Mouse (Mus musculus) megakaryocyte, adult 5-6 weeks (primary cell): ENCODE measurements around the gene D630045J12Rik. TPM values are rescaled to one million over a fixed set of nuclear protein-coding genes. Genes with fewer than 3 reads are reported as not detected.

Experiments used
- ATAC-seq: 2 replicates; pipeline ENCODE4 v1.8.0; 2016; ENCODE audit warnings: mild to moderate bottlenecking, inconsistent platforms; ENCODE audit not compliant: poor library complexity, severe bottlenecking
- total RNA-seq, 2 experiments: library from RNA; stranded (forward) in 1 of 2; stranded (reverse) in 1 of 2; fragments of 153-499, 151-499 nt in 1 of 2; fragments of 221-1000, 200-1000 nt in 1 of 2; gene quantifications; 2 replicates each; pipeline versions ENCODE4 v1.2.3 to v1.2.4; 2015 to 2017

Gene D630045J12Rik
- total RNA-seq, 2 experiments from 2014 or later: 0.04 to 0.42 TPM

- no peak for ATAC-seq
Observed at GRCm38 (mm10) chr6:38242833-38243232, 11.0 kb downstream of the D630045J12Rik start.

DNA sequence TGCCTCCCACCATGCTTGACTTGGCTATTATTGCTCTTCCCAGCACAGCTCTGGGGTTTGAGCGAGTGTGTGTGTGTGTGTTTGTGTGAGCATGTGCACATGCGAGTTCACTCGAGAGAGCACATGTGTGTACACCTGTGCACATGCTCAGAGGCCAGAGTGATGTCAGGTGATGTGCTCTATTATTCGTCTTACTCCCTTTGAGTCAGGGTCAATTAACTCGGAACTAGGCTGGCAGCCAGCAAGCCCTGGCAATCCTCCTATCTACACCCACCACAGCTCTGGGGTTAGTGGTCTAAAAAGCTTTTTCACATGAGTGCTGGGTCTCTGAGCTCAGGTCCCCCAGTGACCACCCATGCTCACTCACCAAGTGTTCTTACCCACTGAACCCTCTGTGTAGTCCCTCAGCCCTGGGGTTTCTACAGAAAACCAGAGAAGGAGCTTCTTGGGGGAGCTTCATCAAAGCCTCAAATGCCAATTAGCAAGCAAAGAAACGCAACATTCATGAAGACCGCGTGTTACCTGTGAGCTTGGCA is 11.4 kb downstream of the D630045J12Rik start:
- ATAC-seq: no peak

DNA sequence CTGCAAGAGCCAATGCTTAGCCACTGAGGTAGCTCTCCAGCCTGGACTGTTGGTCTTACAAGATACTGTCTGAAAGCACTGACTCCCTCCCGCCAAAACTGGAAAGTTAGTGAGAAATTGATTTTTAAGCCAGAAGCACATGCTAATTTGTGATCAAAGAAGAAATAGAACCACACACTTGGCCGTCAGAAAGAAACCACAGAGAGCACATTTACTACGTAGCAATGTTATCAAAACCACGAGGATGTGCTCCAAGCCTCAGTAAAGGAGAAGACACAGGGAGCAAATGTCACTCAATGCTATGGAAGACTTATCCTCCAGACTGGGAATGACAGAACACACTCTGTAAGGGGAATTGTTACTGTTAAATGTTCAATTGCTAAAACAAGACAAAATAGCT is 12.3 kb downstream of the D630045J12Rik start:
- no peak for ATAC-seq

GRCm38 (mm10) chr6:38240618-38241017 is 13.2 kb downstream of the D630045J12Rik start:
- no peak for ATAC-seq

- ATAC-seq: no peak
Observed at GRCm38 (mm10) chr6:38238382-38238781, 15.4 kb downstream of the D630045J12Rik start.

- no peak for ATAC-seq
Observed at GRCm38 (mm10) chr6:38235991-38236658, 17.7 kb downstream of the D630045J12Rik start.

- ATAC-seq: no peak
Observed at GRCm38 (mm10) chr6:38233803-38234202, 20.0 kb downstream of the D630045J12Rik start.

DNA sequence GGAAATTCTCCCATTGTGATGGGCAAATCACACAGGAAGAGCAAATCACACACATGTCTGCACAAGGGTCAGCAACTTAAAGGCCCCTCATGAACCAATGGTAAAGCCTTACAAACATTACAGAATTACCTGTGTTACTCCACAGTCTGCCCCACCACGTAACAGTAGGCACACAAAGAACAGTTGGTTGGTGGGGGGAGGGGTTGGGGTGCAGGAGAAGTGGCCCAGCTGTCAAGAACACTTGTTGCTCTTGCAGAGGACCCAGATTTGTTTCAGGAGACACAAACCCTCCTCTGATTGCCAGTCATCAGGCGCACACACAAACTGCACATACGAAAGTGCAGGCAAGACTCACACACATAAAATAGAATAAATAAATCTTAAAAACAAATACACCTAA is 20.9 kb downstream of the D630045J12Rik start:
- no peak for ATAC-seq

DNA sequence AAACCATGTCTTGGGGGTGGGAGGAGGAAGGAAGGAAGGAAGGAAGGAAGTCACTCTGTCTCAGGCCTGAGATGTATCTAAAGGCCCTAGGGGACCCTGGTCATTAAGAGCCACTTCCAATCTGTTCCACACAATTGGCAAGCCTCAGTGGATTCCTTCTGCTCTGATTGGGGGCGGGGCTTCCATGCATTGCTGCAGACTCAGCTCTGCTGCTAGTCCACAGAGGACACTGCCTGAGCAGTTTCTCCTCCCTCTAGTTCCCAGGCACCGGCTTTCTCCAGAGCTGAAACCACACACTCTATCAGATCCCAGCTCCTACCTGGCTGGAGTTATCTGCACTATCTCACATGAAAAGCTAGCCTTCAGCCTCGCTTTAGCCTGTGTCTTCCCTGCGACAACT is 21.8 kb downstream of the D630045J12Rik start:
- no peak for ATAC-seq

- ATAC-seq: no peak
Observed at GRCm38 (mm10) chr6:38224079-38224478, 29.7 kb downstream of the D630045J12Rik start.

- no peak for ATAC-seq
Observed at GRCm38 (mm10) chr6:38219261-38219660, 34.5 kb downstream of the D630045J12Rik start.

- ATAC-seq: no peak
Observed at GRCm38 (mm10) chr6:38215448-38216110, 38.2 kb downstream of the D630045J12Rik start.

DNA sequence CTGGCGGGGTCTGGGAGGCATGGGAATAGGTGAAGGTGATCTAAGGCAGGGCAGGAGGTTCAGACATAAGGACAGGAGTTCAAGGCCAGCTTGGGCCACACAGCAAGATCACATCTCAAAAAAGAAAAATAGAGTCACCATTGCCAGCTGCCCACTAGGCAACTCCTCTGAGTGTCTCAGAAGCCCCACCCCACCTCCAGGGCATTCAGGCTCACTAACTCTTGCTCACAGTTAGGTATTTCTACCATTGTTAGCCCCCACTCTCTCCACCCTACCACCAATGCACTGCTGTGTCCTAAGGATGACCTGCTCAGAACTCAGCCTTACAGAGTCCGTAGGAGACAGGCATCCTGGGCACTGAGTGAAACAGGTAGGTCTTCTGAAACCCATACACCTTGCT is 46.2 kb downstream of the D630045J12Rik start:
- ATAC-seq: no peak

GRCm38 (mm10) chr6:38206941-38207531 is 46.8 kb downstream of the D630045J12Rik start:
- no peak for ATAC-seq

DNA sequence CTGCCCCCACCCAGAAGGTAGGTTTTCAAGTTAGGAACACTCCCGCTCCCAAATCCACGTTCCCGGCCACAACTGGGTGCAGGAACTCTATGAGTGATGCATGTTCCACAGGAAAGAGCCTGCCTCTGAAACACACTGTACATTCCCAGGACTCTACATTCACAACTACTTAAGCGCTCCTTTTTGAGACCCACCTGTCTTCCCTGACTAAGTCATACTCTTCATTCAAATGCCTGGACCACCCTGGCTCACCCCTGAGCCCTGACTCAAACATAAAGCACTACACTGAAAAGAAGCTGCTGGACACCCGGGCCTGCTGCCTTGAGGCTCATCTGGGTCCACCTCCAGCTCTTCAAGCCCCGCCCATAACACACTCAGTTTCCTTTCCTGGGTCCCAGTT is 48.4 kb downstream of the D630045J12Rik start:
- ATAC-seq: no peak

DNA sequence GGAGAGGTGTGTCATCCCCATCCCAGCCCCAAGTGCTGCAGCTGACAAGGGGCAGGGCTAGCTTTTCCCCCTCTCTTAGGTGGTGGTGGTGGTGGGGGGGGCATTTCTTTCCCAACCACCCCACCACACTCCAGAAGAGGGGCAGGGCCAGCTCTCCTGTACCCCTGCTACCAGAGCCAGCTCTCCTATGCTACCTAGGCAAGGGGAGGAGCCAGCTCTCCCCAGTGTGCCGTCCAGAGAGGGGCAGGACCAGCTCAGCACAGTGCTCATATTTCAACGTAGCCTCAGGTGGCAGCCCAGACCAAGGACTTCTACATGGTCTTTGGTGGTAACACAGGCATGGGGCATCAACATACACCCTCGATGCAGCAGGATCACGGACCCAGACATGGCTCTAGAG is 50.0 kb downstream of the D630045J12Rik start:
- ATAC-seq: no peak

- no peak for ATAC-seq
Observed at GRCm38 (mm10) chr6:38202816-38203215, 51.0 kb downstream of the D630045J12Rik start.

DNA sequence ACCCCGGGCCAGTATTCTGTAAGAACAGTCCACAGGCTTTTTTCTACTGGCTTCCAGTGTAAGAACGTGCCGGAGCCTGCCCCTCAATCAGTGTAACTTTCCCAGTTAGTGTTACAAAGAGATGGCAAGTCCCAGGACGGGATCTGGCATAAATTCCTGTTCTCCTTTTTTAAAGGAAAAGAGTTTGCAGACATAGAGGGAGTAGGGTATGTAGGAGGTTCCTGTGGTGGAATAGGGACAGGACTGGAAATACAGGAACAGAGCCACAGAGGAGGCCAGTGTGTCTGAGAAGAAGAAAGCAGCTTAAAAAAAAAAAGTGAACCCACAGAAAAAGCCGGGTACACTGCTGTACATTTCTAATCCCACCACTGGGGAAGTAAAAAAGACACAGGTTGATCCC is 52.3 kb downstream of the D630045J12Rik start:
- ATAC-seq: no peak

- no peak for ATAC-seq
Observed at GRCm38 (mm10) chr6:38199599-38199998, 54.2 kb downstream of the D630045J12Rik start.

GRCm38 (mm10) chr6:38198727-38199126 is 55.1 kb downstream of the D630045J12Rik start:
- no peak for ATAC-seq

DNA sequence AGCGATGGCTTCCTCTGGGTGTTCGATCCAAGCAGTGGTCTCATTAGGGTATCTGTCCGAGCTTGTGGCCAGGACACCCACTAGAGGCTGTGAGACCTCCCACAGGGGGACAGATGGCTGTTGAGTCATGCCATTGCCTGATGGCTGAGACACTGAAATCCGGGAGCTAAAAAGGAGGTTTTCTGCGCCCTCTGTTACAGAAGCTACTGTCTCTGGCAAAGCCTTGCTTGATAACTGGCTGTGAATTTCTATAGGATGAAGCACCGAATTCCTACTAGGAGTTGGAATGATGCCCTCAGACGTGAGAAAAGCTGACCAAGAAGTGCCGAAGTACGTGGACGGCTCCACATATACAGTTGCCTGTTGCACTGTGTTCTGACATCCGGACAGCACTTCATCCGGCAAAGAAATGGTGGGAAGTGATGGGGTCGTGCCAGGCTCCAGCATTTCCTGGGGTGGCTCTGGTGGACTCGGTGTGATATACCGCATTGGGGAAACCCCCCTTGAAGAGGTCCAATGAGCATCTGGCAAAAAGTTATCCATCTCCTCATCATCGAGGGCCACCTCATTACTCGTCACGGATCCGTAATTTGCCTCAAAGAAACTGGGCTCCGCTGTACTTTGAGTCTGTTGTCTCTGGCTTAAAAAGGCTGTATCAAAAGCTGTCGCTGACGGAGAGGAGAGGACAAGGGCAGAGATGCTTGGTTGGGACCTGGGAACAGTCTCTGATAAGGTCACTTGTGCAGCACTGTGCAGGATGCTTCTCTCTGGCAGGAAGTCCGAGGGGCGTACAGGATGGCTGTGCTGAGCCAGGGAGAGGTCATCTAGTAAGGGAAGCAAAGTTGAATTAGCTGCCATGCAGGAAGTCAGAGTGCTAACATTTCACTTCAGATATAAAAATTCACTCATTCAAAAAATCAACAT is 57.3 kb downstream of the D630045J12Rik start:
- ATAC-seq: no peak
